Mouse (Mus musculus): ENCODE results near the gene Zcchc17. TPM values are rescaled to one million over a fixed set of nuclear protein-coding genes. Genes with fewer than 3 reads are reported as not detected.

The Zcchc17 gene
- 34.5 TPM for polyA plus RNA-seq (2012; fragmentation: generic; extraction: Trizol)
- long read RNA-seq, experiment 1, transcript Zcchc17-202 (8 exons, 2,113 nt): major isoform, 73 of 104 reads
- long read RNA-seq, experiment 1, partial matches to known transcripts: 14 of 104 reads
- long read RNA-seq, experiment 1, other reads (novel, unspliced or antisense): 17 of 104 reads
- long read RNA-seq, experiment 2, transcript Zcchc17-202 (8 exons, 2,113 nt): major isoform, 59 of 79 reads
- long read RNA-seq, experiment 2, partial matches to known transcripts: 6 of 79 reads
- long read RNA-seq, experiment 2, other reads (novel, unspliced or antisense): 14 of 79 reads

DNA sequence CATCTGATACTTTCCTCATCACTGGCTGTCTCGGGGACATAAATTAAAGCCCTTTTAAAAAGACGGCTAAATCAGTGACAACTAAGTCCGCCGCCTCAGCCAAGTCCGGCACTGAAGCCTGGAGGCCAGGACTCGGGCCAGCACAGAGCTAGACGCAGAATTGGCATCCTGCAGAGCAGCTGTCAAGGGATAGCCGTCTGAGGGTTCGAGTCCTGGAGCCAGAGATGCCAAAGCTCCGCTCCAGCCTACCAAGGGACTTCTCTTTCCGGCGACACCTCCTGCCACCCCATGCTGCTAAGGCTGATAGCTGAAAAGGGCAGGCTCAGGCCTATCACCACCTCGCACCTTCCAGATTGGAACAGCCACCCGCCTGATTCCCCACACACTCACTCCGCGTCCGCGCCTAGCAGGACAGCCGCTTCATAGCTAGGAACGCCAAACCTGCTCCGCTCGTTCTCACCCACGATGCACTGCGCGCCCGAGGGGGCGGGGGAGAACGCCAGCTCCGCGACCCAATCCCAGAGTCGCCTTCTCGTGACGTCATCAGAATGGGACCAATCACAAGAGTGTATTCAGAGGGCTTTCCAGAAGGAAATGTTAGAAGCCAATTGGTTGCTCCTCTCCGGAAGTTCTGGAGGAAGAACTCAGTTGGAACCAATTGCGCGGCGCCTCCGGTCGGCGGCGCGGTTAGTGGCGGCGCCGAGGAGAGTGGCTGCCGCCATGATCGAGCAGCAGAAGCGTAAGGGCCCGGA is at the start of gene Zcchc17, which contains the start of gene Snrnp40:
Gene Zcchc17 (minus strand): TSS at position 458 of the 752 bp plus-strand sequence.
Gene Snrnp40 (plus strand): TSS at position 647 of the 752 bp plus-strand sequence.
- peaks cover 27% of the 10 kb centered on the region for H3K36me3 ChIP-seq (ENCODE audit: control insufficient read depth, insufficient read depth)
- H3K79me3 ChIP-seq (ENCODE audit: low read depth): peaks cover 63% of the 10 kb centered on the region
- peak within 1 kb of the TSS; percentile 93 for H3ac ChIP-seq (ENCODE audit: control insufficient read depth, insufficient read length, low read depth)
- peak within 1 kb of the TSS; percentile 97 for H3K4me3 ChIP-seq (ENCODE audit: insufficient read depth, poor library complexity, severe bottlenecking)
- H3K27me3 ChIP-seq (ENCODE audit: control insufficient read depth, insufficient read depth, insufficient read length): no peaks in the 10 kb centered on the region
- H3K79me2 ChIP-seq (ENCODE audit: control insufficient read depth, insufficient read depth): peaks cover 92% of the 10 kb centered on the region
- TF ChIP-seq MAX (IDR thresholded peaks at IDR 0.05) (peak; percentile 13), CEBPB (IDR thresholded peaks at IDR 0.05; ENCODE audit: low read depth) (no peak)

DNA sequence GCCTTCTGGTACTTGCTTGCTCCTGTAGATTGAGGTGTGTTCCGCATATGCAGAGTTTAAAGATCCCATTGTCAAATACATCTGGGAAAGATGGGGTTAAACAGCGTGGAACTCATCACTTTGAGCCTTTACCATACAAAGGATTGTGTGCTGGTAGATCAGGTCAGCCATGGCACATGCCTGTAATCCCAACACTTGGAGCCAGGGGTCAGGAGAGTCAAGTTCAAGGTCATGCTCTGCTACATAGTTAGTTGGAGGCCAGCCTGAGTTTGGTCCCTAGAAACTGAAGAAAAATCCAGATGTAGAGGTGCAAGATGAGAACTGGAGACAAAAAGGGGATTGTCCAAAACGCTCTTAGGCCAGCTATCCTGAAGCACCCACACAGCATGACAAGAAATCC is 31.5 kb upstream of the Zcchc17 start:
- Histone ChIP-seq H3K79me3 (ENCODE audit: low read depth) (no peaks in the 10 kb centered on the region), H3ac (ENCODE audit: control insufficient read depth, insufficient read length, low read depth) (no peak overlapping the region)
- TF ChIP-seq MYOG (IDR thresholded peaks at IDR 0.05; ENCODE audit: control insufficient read depth, extremely low read depth, insufficient read length) (no peak), MAX (IDR thresholded peaks at IDR 0.05) (no peak), MYOD1 (IDR thresholded peaks at IDR 0.05; ENCODE audit: control insufficient read depth, insufficient read length, low read depth) (no peak), FOSL1 (IDR thresholded peaks at IDR 0.05; ENCODE audit: insufficient read depth, low read length, poor library complexity, severe bottlenecking) (no peak), CEBPB (IDR thresholded peaks at IDR 0.05; ENCODE audit: low read depth) (no peak), USF1 (IDR thresholded peaks at IDR 0.05; ENCODE audit: low read depth) (no peak), CTCF (IDR thresholded peaks at IDR 0.05; ENCODE audit: control insufficient read depth, insufficient read depth, insufficient read length) (no peak)

DNA sequence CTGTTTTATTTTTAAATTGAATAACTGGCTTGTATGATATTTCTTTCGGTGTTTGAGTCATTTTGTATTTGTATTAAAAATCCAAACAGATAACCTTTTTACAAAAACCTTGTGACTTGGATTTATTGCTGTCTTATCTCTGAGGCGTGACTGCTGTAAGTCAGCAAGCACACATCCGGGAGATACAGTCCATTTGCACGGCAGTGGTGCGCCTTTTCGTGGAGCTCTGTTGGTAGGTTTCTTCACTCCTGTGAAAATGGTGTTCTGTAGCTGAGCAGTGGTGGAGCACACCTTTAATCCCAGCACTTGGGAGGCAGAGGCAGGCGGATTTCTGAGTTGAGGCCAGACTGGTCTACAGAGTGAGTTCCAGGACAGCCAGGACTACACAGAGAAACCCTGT is 30.2 kb upstream of the Zcchc17 start:
- no peaks in the 10 kb centered on the region for H3K27me3 ChIP-seq (ENCODE audit: control insufficient read depth, insufficient read depth, insufficient read length)
- no peaks in the 10 kb centered on the region for H3K79me3 ChIP-seq (ENCODE audit: low read depth)
- H3ac ChIP-seq (ENCODE audit: control insufficient read depth, insufficient read length, low read depth): no peak overlapping the region
- H3K36me3 ChIP-seq (ENCODE audit: control insufficient read depth, insufficient read depth): peaks cover 64% of the 10 kb centered on the region
- TF ChIP-seq MYOD1 (IDR thresholded peaks at IDR 0.05; ENCODE audit: control insufficient read depth, insufficient read length, low read depth) (no peak), MAX (IDR thresholded peaks at IDR 0.05) (no peak), MYOG (IDR thresholded peaks at IDR 0.05; ENCODE audit: control insufficient read depth, extremely low read depth, insufficient read length) (no peak), USF1 (IDR thresholded peaks at IDR 0.05; ENCODE audit: low read depth) (no peak), CTCF (IDR thresholded peaks at IDR 0.05; ENCODE audit: control insufficient read depth, insufficient read depth, insufficient read length) (no peak), CEBPB (IDR thresholded peaks at IDR 0.05; ENCODE audit: low read depth) (no peak), FOSL1 (IDR thresholded peaks at IDR 0.05; ENCODE audit: insufficient read depth, low read length, poor library complexity, severe bottlenecking) (no peak)
- H3K79me2 ChIP-seq (ENCODE audit: control insufficient read depth, insufficient read depth): no peaks in the 10 kb centered on the region
- no peak overlapping the region for H3K4me3 ChIP-seq (ENCODE audit: insufficient read depth, poor library complexity, severe bottlenecking)

More for the DNA sequence above, 31.5 kb upstream of the Zcchc17 start:
- H3K27me3 ChIP-seq (ENCODE audit: control insufficient read depth, insufficient read depth, insufficient read length): no peaks in the 10 kb centered on the region
- H3K36me3 ChIP-seq (ENCODE audit: control insufficient read depth, insufficient read depth): peaks cover 51% of the 10 kb centered on the region
- no peak overlapping the region for H3K4me3 ChIP-seq (ENCODE audit: insufficient read depth, poor library complexity, severe bottlenecking)
- H3K79me2 ChIP-seq (ENCODE audit: control insufficient read depth, insufficient read depth): no peaks in the 10 kb centered on the region

DNA sequence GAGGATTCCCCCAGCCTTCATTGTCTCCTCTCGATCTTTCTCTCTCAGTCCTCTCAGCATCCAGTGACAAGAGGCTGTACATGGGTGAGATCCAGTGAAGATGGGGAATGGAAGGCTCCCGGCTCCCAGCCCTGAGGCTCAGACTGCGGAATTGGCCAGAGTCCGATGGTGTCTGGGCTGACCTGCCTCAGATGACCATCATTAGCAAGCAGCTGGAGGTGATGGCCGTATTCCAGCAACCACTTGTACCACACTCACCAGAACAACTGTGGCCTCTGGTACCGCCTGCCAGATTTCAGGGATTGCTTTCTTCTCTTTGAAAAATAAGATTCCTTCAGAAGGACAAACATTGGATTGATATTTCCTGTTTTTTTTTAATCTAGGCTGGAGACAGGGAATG is 29.8 kb upstream of the Zcchc17 start:
- Histone ChIP-seq H3K27me3 (ENCODE audit: control insufficient read depth, insufficient read depth, insufficient read length) (no peaks in the 10 kb centered on the region), H3K79me3 (ENCODE audit: low read depth) (no peaks in the 10 kb centered on the region), H3K79me2 (ENCODE audit: control insufficient read depth, insufficient read depth) (no peaks in the 10 kb centered on the region), H3ac (ENCODE audit: control insufficient read depth, insufficient read length, low read depth) (no peak overlapping the region), H3K4me3 (ENCODE audit: insufficient read depth, poor library complexity, severe bottlenecking) (no peak overlapping the region), H3K36me3 (ENCODE audit: control insufficient read depth, insufficient read depth) (peaks cover 68% of the 10 kb centered on the region)
- TF ChIP-seq MYOG (IDR thresholded peaks at IDR 0.05; ENCODE audit: control insufficient read depth, extremely low read depth, insufficient read length) (no peak), MYOD1 (IDR thresholded peaks at IDR 0.05; ENCODE audit: control insufficient read depth, insufficient read length, low read depth) (peak; percentile 75), MAX (IDR thresholded peaks at IDR 0.05) (no peak), FOSL1 (IDR thresholded peaks at IDR 0.05; ENCODE audit: insufficient read depth, low read length, poor library complexity, severe bottlenecking) (no peak), CEBPB (IDR thresholded peaks at IDR 0.05; ENCODE audit: low read depth) (no peak), CTCF (IDR thresholded peaks at IDR 0.05; ENCODE audit: control insufficient read depth, insufficient read depth, insufficient read length) (no peak)

DNA sequence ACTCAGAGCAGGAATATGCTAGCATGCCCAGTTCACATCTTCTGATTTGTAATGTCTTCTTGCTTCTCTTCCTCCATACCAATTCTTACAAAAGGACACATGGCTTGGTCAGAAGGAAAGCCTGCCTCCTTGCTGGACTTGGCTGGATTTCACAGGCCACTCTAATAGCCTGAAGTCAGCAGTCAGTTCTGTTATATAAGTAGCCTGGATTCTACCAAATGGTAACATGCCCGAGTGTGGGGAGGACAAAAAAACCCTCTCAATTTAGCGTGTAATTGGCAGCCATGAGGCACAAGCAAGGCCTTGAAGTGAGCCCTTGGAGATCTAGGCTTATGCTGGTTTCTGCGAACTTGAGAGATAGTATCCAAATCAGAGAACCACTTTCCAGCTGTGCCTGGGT is 27.5 kb upstream of the Zcchc17 start:
- Histone ChIP-seq H3K4me3 (ENCODE audit: insufficient read depth, poor library complexity, severe bottlenecking) (no peak overlapping the region), H3K27me3 (ENCODE audit: control insufficient read depth, insufficient read depth, insufficient read length) (no peaks in the 10 kb centered on the region), H3K79me2 (ENCODE audit: control insufficient read depth, insufficient read depth) (no peaks in the 10 kb centered on the region), H3K36me3 (ENCODE audit: control insufficient read depth, insufficient read depth) (peaks cover 83% of the 10 kb centered on the region), H3ac (ENCODE audit: control insufficient read depth, insufficient read length, low read depth) (no peak overlapping the region), H3K79me3 (ENCODE audit: low read depth) (no peaks in the 10 kb centered on the region)
- TF ChIP-seq CEBPB (IDR thresholded peaks at IDR 0.05; ENCODE audit: low read depth): no peak

DNA sequence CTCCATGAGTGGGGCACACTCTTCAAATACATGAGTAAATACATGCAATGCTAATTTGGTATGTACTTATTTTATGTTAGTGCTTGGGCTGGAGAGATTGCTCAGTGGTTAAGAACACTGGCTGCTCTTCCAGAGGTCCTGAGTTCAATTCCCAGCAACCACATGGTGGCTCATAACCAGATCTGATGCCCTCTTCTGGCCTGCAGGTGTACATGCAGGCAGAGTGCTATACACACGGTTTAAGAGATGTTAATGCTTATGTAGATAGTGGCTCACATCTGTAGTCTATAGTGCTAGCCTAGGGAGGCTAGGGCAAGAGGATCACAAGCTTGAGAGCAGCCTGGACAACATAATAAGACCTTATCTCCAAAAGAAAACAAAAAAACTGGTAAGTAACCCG is 20.7 kb upstream of the Zcchc17 start:
- Histone ChIP-seq H3K27me3 (ENCODE audit: control insufficient read depth, insufficient read depth, insufficient read length) (no peaks in the 10 kb centered on the region), H3ac (ENCODE audit: control insufficient read depth, insufficient read length, low read depth) (no peak overlapping the region), H3K79me2 (ENCODE audit: control insufficient read depth, insufficient read depth) (no peaks in the 10 kb centered on the region), H3K79me3 (ENCODE audit: low read depth) (no peaks in the 10 kb centered on the region), H3K4me3 (ENCODE audit: insufficient read depth, poor library complexity, severe bottlenecking) (no peak overlapping the region), H3K36me3 (ENCODE audit: control insufficient read depth, insufficient read depth) (peaks cover 75% of the 10 kb centered on the region)
- no peak for TF ChIP-seq MYOG (IDR thresholded peaks at IDR 0.05; ENCODE audit: control insufficient read depth, extremely low read depth, insufficient read length)
- TF ChIP-seq FOSL1 (IDR thresholded peaks at IDR 0.05; ENCODE audit: insufficient read depth, low read length, poor library complexity, severe bottlenecking): no peak
- no peak for TF ChIP-seq MAX (IDR thresholded peaks at IDR 0.05)
- TF ChIP-seq CTCF (IDR thresholded peaks at IDR 0.05; ENCODE audit: control insufficient read depth, insufficient read depth, insufficient read length): no peak
- TF ChIP-seq MYOD1 (IDR thresholded peaks at IDR 0.05; ENCODE audit: control insufficient read depth, insufficient read length, low read depth): no peak
- no peak for TF ChIP-seq USF1 (IDR thresholded peaks at IDR 0.05; ENCODE audit: low read depth)
- TF ChIP-seq CEBPB (IDR thresholded peaks at IDR 0.05; ENCODE audit: low read depth): no peak

All from C2C12 (cell line).